Mouse (Mus musculus) c-Kit-positive CD71-positive TER-119-negative erythroid progenitor cells, embryonic 14.5 days (primary cell): ENCODE data around the gene Macrod2.
A peak's percentile ranks its signal among the peaks of the same experiment; 100 is the strongest.

ENCODE experiments used
- DNase-seq: peaks from one replicate; pipeline ENCODE4 v3.0.0-alpha.2; 2013; ENCODE audit warnings: low read depth

Gene Macrod2

GRCm38 (mm10) chr2:142373978-142374377 is 1978.9 kb downstream of the Macrod2 start:
- no peak for DNase-seq

- DNase-seq = no peak
Observed at GRCm38 (mm10) chr2:142380563-142380962, 1985.5 kb downstream of the Macrod2 start.

- DNase-seq = no peak
Observed at GRCm38 (mm10) chr2:142381081-142381579, 1986.0 kb downstream of the Macrod2 start.

- DNase-seq = no peak
Observed at GRCm38 (mm10) chr2:142393546-142393945, 1998.4 kb downstream of the Macrod2 start.

GRCm38 (mm10) chr2:142399490-142399889 is 2004.4 kb downstream of the Macrod2 start:
- DNase-seq = peak; percentile 64

GRCm38 (mm10) chr2:142400781-142401180 is 2005.7 kb downstream of the Macrod2 start:
- DNase-seq = no peak

GRCm38 (mm10) chr2:142401359-142401758 is 2006.2 kb downstream of the Macrod2 start:
- DNase-seq = no peak

- DNase-seq = no peak
Observed at GRCm38 (mm10) chr2:142403394-142403793, 2008.3 kb downstream of the Macrod2 start.

GRCm38 (mm10) chr2:142404321-142404720 is 2009.2 kb downstream of the Macrod2 start:
- DNase-seq = no peak

GRCm38 (mm10) chr2:142407341-142407740 is 2012.2 kb downstream of the Macrod2 start:
- no peak for DNase-seq

- no peak for DNase-seq
Observed at GRCm38 (mm10) chr2:142410124-142410523, 2015.0 kb downstream of the Macrod2 start.

- DNase-seq = no peak
Observed at GRCm38 (mm10) chr2:142433126-142433525, 2038.0 kb downstream of the Macrod2 start.

- DNase-seq = no peak
Observed at GRCm38 (mm10) chr2:142434731-142435130, 2039.6 kb downstream of the Macrod2 start.

- DNase-seq = no peak
Observed at GRCm38 (mm10) chr2:142437606-142438461, 2042.7 kb downstream of the Macrod2 start.
